Mouse (Mus musculus): ENCODE data around the gene Cyp2b9. TPM values are rescaled to one million over a fixed set of nuclear protein-coding genes. Genes with fewer than 3 reads are reported as not detected.
"Not testable (repeated sequence)": the region's sequence is repeated elsewhere in the genome, so short reads cannot be mapped to it uniquely, and the experiment has no call there.

Cyp2b9 gene
- total RNA-seq (2022) = under 1 TPM in 1 of 4 experiments, not detected in 3; 0.35 TPM

DNA sequence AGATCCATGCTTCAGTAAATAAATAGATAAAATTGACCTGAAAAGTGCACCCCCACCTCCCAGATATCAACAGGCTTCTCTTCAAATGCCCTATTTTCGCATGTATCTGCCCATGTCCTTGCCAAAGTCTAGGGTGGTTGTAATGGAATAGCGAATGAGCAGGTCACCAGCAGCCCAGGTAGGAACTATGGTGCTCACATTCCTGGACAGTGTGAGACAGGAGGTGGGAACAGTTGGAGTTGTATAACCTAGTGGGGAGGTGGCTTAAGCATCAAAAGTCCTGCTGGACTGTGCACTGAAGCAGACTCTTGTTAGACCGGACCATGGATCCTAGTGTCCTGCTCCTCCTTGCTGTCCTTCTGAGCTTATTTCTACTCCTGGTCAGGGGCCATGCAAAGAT, at the start of gene Cyp2b9:
TSS of gene Cyp2b9 (plus strand) at position 301 of the 400 bp plus-strand sequence.
- not testable (repeated sequence) for DNase-seq

DNA sequence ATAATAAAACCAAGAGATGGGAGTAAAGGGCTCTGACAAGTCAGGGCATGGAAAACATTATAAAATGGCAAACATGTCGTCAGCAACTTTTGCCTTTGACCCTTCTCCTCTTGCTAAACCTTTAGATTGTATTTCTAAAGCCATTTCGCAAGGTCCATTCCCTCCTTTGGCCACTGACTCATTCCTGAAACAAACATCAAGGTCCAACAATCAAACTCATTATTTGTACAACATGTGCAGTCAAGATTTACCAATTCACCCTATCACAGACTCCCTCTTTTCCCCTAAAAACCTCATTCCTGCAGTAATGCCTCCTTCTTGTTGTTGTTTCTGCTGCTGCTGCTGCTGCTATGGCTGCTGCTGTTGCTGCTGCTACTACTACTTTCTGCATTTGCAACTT, 33.6 kb upstream of the Cyp2b9 start:
- not testable (repeated sequence) for DNase-seq

DNA sequence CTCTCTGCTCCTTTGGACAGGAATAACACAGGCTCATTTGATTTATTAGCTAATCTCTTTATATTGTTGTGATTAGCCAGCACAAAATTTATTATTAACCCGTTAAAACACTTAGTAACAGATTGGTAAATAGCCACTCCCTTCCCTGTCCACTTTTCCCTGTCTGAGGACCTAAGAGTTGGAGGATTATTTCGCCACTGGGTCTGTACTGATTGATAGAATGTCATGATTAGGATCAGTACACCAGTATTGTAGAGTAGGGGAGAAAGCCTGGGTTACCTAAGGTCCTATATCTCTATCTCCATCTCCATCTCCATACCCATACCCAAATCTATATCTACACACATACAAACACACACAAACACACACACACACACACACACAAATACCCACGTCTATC, 29.6 kb upstream of the Cyp2b9 start:
- DNase-seq = not testable (repeated sequence)

DNA sequence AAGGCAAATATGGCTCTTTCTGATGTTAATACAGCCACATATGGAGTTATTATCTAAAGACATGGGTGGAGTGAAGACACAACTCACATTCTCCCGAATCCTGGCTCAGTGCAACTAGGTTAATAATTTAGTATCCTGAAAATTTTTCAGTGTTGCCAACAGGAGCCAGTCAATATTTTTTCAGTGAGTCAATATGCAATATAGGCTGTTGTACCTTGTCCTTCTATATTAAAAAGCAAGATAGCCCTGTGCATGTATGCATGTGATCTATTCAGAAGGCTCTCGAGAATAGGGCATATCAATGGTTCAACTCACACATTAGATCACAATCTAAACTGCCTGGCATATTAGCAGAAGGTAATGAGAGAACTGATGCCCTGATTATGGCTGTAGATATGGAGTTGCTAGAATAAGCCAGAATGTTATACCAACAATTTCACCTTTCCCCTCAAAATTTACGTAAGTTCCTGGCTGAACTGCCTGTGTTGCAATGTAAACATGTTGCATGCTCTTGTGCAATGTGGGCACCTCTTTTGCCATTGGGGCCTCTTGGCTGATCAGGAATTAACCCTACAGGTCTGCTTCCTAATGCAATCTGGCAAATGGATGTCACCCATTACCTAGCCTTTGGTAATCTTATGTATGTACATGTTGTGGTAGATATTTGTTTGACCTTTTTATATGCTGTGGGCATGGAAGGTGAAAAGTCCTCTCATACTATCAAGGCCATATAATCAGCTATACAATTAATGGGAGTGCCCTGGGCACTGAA, 4.3 kb upstream of the Cyp2b9 start:
- DNase-seq = not testable (repeated sequence)

DNA sequence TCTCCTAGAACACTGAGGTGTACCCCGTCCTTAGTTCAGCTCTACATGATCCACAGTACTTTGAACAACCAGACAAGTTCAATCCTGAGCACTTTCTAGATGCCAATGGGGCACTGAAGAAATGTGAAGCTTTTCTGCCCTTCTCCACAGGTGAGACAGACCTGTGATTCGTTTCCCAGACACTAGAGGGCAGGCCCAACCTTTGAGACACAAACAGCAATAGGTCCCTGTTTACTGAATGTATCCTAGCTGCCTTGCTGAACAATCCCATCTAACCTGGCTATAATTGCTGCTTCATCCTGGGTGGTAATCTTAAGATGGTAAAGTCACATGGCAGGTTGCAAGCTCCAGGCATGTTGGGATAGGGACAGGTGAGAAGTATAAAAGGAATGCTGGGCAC, 27.9 kb downstream of the Cyp2b9 start:
- no peak for DNase-seq

DNA sequence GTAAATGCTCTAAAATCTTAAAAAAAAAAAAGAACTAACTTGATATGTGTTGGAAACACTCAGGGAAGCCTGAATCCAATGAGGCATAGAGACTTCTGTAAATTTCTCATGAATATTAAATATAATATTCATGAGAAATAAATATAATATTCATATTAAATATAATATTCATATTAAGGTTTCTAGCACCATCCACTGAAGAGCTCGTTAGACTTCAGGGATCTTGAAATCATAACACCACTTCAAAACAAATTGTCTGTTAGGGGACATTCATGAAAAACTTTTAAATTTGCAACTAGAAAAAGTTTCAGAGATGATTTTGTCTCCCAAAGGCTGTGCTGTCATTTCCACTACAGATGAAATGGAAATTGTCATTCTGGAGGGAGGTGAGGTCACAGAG, 86.8 kb downstream of the Cyp2b9 start, which contains the start of gene Vmn1r184:
TSS of gene Vmn1r184 (plus strand) at position 301 of the 400 bp plus-strand sequence.
- not testable (repeated sequence) for DNase-seq

Other genes starting within 250 kb of the Cyp2b9 start
- under 1 TPM in 2 of 4 experiments, not detected in 2; 0.19 to 0.59 TPM for gene Cyp2b13, start 111.9 kb upstream of the Cyp2b9 start, total RNA-seq (2022)
- gene Vmn1r184, start 86.9 kb downstream of the Cyp2b9 start, total RNA-seq (2022) = not detected
- under 1 TPM in 3 of 4 experiments, not detected in 1; 0.18 to 0.96 (median 0.24) TPM for gene Cyp2a4, start 133.8 kb downstream of the Cyp2b9 start, total RNA-seq (2022)
- not detected for gene Nlrp9c, start 230.3 kb downstream of the Cyp2b9 start, total RNA-seq (2022)